Mouse (Mus musculus): Measurements from ENCODE around the gene Colgalt2.
"Not testable (repeated sequence)": the region's sequence is repeated elsewhere in the genome, so short reads cannot be mapped to it uniquely, and the experiment has no call there.

Gene Colgalt2

DNA sequence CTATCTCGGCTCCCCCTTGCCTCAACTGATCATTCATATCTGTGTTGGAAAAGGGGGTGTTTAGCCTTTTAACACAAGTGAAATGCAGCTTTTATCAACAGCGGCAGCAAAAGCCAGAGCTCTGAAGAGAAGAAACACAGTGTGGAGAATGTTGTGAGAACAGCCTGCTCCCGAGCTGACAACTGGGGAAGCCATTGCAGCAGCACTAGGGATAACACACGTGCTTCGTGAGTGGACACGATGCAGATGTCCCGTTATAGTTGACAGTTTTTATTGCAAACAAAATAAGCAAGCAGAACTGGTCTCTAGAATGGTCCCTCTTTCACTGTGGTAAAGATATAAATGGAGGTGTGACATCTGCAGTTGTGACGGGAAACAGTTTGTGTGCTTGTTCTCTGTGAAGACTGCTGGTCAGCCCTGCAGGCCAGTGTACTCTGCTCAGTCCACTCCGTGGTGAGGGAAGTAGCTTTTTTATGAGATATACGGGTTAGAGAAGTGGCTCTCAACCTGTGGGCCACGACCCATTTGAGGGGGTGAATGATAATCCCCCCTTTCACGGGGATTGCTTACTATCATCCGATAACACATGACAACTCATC lies 16.8 kb downstream of the Colgalt2 start:
- no peak for DNase-seq (ENCODE audit: low read depth, low spot score)

- DNase-seq (ENCODE audit: low read depth, low spot score) = no peak
Measured at GRCm38 (mm10) chr1:152417602-152418001, 18.0 kb downstream of the Colgalt2 start.

- DNase-seq (ENCODE audit: low read depth, low spot score) = no peak
Measured at GRCm38 (mm10) chr1:152422295-152422694, 22.7 kb downstream of the Colgalt2 start.

GRCm38 (mm10) chr1:152423052-152423451 lies 23.4 kb downstream of the Colgalt2 start:
- no peak for DNase-seq (ENCODE audit: low read depth, low spot score)

GRCm38 (mm10) chr1:152427912-152428581 lies 28.4 kb downstream of the Colgalt2 start:
- no peak for DNase-seq (ENCODE audit: low read depth, low spot score)

GRCm38 (mm10) chr1:152429805-152430204 lies 30.2 kb downstream of the Colgalt2 start:
- DNase-seq (ENCODE audit: low read depth, low spot score) = no peak

DNA sequence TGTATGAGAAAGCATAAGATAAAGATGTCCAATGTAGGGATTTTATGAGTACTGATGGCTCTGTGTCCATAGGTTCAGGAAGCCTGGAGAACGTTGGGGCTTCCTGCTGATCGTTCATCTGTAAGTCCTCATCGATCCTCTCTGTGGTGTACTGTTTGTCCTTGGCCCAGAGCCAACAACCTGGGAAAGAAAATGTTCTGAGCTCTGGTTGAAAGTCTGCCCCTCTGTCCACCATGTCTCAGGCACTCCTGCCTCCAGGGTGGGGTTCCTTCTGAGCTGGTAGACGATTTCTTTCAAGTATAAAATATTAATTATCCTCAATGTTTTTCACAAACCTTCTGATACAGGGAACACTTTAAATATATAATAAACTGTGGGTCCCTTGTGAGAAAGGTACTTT lies 34.5 kb downstream of the Colgalt2 start:
- DNase-seq (ENCODE audit: low read depth, low spot score) = no peak

- not testable (repeated sequence) for DNase-seq (ENCODE audit: low read depth, low spot score)
Measured at GRCm38 (mm10) chr1:152437518-152437917, 37.9 kb downstream of the Colgalt2 start.

GRCm38 (mm10) chr1:152439408-152439807 lies 39.8 kb downstream of the Colgalt2 start:
- no peak for DNase-seq (ENCODE audit: low read depth, low spot score)

DNA sequence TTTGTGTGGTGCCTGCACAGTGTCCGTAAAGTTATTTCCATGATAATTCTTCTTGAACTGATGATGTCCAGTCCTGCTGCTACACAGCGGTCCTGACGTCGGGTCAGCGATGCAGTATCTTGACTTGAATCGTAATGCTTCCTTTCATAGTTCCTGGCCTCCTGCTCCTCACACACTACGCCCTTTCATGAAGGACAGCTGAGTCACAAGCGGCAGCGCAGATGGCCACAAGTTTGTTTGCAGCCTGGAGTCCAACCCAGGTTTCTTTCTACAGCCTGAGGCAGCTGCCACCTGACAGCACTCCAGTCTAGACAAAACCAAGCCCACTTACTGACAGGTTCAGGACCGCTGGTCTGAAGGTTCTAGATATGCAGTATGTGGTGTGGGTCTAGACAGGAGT lies 40.2 kb downstream of the Colgalt2 start:
- DNase-seq (ENCODE audit: low read depth, low spot score) = no peak

DNA sequence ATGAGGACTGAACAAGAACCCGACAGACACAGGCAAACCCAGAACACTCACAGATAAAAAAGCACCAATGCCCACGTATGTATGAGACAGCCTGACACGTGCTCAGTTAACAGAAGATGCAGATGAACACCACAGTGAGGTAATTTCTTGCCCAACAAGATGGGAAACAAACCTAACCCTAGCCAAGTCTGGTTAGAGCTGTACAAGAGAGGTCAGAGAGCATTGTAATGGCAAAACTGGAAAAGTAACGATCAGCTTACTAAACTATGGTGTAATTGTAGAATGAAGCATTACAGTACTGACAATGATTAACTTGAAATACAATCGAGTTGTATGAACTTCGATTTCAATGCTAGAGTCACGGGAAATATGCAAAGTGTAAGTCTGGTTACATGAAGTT lies 45.0 kb downstream of the Colgalt2 start:
- DNase-seq (ENCODE audit: low read depth, low spot score) = no peak

GRCm38 (mm10) chr1:152445925-152446324 lies 46.3 kb downstream of the Colgalt2 start:
- no peak for DNase-seq (ENCODE audit: low read depth, low spot score)

DNA sequence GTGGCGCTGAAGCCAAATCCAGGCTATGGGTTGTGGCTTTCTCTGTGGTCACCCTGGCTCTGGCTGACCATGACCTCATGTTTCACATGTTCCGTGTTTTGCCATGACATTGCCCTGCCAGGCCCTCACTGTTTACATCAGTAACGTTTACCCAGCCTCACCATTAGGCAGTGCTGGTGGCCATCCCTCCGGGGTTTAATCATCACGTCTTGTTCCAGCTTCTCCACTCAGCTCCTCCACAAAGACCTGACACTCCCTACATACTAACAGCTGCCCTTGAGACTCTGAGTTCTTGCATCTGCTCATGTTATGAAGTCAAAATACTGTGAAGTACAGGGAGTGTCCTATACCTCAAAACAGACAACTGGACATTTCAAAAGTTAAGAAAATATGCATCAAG lies 54.9 kb downstream of the Colgalt2 start:
- DNase-seq (ENCODE audit: low read depth, low spot score) = no peak

DNA sequence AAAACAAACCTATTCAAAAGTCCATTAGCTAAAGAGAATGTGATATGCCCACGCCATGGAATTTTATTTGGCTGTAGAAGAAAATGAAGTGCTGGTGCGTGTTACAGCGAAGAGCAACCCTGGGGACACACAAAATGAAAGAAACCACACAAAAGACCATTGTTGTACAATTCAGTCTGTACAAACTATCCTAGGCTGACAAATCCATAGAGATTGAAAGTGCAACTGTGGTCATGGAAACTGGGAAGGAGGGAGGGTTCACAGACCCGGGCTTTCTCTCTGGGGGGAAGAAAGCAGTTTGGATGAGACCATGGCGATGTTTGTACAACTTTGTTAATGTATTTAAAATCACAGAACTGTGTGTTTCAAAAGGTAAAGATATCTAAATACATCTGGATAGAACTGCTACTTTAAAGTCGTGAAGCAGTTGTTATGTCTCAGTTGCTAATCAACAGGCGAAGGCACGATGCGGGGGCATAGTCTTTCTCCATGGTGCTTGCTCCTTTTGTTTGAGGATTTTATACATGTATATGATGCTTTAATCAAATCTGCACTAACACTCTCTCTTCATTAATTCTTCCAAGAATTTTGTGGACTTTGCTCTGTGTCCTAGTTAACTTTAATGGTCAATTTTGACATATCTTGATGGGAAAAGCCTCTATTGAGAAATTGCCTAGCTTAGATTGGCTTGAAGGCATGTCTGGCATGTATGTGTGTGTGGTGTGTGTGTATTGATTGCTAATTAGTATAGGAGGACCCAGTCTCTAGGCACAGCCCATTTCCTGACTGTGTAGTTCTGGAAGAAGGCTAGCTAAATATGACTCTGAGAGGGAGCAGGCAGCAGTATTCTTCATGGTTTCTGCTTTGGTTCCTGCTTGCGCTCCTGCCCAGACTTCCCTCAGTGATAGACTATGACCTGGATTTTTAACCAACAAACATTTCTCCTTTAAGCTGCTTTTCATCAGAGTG lies 55.9 kb downstream of the Colgalt2 start:
- no peak for DNase-seq (ENCODE audit: low read depth, low spot score)

DNA sequence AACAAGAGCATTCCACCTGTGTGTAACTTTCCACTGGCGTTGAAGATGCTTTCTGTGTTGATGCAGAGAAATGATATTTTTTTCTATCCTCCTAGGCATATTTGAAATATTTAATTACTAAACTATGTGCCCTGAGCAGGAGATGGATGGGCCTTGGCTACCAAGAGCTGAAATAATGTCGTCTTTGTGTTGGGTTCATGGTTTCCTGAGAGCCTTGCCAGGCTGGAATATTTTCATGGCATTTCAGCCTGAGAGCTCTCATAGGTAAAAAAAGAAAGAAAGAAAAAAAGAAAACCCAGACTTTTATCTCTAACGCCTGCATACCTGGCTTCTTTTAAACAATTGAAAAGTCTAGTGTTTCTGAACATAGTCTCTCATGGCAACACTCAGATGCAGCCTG lies 56.6 kb downstream of the Colgalt2 start:
- DNase-seq (ENCODE audit: low read depth, low spot score) = no peak

GRCm38 (mm10) chr1:152457596-152457995 lies 58.0 kb downstream of the Colgalt2 start:
- DNase-seq (ENCODE audit: low read depth, low spot score) = no peak

- no peak for DNase-seq (ENCODE audit: low read depth, low spot score)
Measured at GRCm38 (mm10) chr1:152458996-152459395, 59.4 kb downstream of the Colgalt2 start.

DNA sequence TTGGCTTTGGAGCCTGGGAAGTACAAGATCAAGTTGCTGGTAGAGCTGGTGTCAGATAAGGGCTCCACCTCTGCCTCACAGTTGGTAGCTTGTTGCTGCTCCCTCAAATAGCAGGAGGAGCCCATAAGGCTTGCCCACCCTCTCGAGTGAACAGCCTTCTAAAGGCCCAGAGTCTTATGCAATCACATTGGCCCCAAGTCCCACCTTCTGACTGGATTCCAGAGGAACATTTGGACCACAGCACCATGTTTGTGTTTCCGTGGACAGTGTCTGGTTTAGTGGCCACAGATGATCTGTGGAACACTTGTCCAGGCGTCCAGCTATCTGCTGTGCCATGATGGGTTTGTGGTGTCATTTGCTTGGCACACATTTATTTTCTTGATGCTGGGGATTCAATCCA lies 61.3 kb downstream of the Colgalt2 start:
- DNase-seq (ENCODE audit: low read depth, low spot score) = no peak

DNA sequence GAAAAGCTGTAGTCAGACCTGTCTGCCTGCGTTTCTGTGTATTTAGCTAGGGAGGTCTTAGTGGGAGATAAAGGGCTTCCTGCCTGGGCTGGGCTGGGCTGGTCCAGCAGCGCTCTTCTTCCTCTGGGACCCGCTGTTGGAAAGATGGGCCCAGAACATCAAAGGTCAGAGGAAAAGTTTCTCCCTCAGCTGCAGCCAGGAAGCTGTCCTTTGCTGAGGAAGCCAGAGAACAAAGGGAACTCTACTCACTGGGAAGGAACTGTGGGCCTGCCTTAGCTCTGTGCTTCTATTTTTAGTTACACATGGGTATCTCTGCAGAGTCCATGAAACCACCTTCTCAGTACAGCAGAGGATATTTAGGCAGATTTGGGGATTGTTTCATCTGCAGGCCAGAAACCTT lies 62.2 kb downstream of the Colgalt2 start:
- no peak for DNase-seq (ENCODE audit: low read depth, low spot score)

DNA sequence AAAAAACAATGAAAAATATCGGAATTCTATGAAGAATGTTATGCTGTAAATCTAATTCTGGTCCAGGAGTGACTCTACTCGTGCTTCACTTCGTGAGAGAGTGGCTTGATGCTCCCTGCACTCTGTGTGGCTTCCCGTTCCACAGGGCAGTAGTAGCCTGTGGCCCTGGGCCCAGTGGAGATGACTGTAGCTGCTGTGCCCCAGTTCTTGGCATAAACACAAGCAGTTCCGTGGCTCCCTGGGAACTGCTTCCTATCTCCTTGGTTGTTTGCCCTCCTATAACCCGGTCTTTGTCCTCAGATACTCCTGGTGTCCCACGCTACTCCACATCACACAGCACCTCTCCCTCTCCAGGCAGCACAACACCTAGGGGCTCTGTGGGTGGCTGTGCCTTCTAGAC lies 62.7 kb downstream of the Colgalt2 start:
- DNase-seq (ENCODE audit: low read depth, low spot score) = no peak

DNA sequence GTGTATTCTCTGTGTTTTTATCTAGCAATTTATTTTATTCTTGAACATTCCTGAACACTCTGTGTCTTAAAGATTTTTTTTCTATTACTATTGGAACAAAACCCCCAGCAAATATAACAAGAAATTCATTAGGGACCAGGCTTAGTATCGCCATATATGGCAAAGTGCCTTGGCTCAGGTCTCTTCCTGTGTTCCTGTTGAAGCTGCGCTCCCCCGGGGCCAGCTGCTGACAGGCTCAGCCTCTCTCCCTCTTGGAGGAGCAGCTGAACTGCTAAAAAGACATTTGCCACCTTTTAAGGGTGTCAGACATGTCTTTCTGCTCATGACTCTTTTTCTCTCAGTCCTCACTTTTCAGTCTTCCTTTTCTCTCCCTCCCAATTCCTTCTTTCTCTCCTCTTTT lies 66.7 kb downstream of the Colgalt2 start:
- no peak for DNase-seq (ENCODE audit: low read depth, low spot score)

DNA sequence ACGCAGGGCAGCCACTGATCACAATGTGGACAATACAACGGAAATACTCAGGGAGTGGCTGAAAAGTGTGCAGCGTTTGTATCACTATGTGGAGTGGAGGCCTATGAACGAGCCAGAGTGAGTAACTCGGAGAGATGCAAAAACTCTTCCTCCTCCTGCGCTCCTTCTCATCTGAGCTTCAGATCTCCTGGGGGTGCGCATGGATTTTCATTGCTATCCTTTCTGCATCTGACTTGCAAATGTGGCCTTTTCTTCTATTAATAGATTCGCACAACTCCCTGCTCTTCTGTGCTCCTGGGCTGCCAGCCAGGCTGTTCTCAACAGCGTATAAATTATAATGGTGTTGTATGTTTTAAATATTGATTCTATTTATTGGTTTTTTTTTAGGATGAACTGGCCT lies 68.8 kb downstream of the Colgalt2 start:
- DNase-seq (ENCODE audit: low read depth, low spot score) = no peak
